Mouse (Mus musculus): ENCODE results near the gene Spata16.

DNA sequence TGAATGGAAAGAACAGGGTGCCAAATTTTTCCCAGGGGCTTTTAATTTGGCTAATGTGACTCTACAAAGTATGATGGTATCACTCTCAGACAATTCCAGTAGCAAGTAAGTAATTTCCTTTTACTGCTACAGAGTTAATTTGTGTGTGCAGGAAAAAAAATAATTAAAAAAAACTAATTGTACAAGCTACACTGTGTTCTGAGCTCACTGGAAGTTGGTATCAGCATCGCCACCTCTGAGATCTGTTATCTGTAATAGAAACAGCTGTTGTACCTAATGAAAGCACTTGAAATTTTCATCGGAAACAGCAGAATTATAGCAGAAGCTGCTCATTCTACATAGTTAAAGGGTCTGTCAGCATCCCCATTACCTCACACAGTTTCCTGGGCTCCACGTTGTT, 295.7 kb downstream of the Spata16 start:
- TF ChIP-seq POLR2A (IDR thresholded peaks at IDR 0.05; ENCODE audit: insufficient read depth, low read depth, low read length) = no peak
- TF ChIP-seq CTCF (IDR thresholded peaks at IDR 0.05; ENCODE audit: insufficient read depth, low read depth, low read length) = no peak
